Mouse (Mus musculus) layer of hippocampus, adult 2 months (tissue): ENCODE data around the gene Nr2f6. TPM values are rescaled to one million over a fixed set of nuclear protein-coding genes. Genes with fewer than 3 reads are reported as not detected.
A peak's percentile ranks its signal among the peaks of the same experiment; 100 is the strongest.

Experiments
- DNase-seq, 2 experiments: peaks; one replicate each; pipeline ENCODE4 v3.0.0; 2022; ENCODE audit warnings: low spot score in 2 of 2
- H3K27ac ChIP-seq: fragments of 200-600 bp; 2 replicates; pipeline ENCODE4 v1.8.1; 2022
- H3K4me3 ChIP-seq: fragments of 200-600 bp; 2 replicates; pipeline ENCODE4 v1.8.1; 2022; ENCODE audit warnings: mild to moderate bottlenecking
- CTCF ChIP-seq: fragments of 200-600 bp; conservative IDR thresholded peaks from 2 replicates; pipeline ENCODE4 v1.8.1; 2022; ENCODE audit warnings: antibody characterized with exemption, mild to moderate bottlenecking, moderate library complexity
- long read RNA-seq, 2 experiments: library from polyadenylated mRNA; stranded (forward); transcript quantifications; one replicate each; pipeline ENCODE4 v2.0.0; 2021; ENCODE audit warnings: borderline mapping rate in 2 of 2
- total RNA-seq, 2 experiments: library from RNA; stranded (reverse); gene quantifications; 2 replicates each; pipeline ENCODE4 v1.2.3; 2021

Nr2f6 gene
- total RNA-seq: 10 to 100 TPM; 41.9 TPM
- long read RNA-seq, experiment 1, transcript Nr2f6-201 (4 exons, 2,218 nt): major isoform, 66 of 230 reads
- long read RNA-seq, experiment 1, partial matches to known transcripts: 8 of 230 reads
- long read RNA-seq, experiment 1, other reads (novel, unspliced or antisense): 156 of 230 reads
- long read RNA-seq, experiment 2, transcript Nr2f6-201 (4 exons, 2,218 nt): major isoform, 96 of 244 reads
- long read RNA-seq, experiment 2, partial matches to known transcripts: 6 of 244 reads
- long read RNA-seq, experiment 2, other reads (novel, unspliced or antisense): 142 of 244 reads

DNA sequence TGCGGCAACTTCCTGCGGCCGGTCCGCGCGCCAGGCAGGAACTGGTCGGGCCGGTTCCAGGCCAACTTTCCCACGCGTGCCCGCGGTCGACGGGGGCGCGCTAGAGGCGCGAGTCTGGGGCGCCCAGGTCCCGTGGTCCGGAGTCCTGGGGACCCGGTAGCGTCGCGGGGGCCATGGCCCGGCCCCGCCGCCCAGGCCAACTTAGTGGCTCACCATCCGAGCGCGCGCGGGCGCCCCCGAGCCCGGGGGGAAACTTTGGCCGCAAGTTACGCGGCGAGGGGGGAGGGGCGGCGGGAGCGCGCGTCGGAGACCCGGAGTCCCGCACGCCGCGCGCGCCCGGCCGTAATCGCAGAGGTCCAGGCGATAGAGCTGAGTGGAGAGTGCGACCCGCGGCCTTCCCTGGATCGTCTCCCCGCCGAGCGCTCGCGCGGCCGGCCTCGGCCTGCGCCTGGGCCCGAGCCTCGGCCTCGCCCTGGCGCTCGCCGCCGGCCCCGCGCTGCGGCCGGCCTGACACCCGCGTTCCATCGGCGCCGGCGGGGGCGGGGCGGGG, at the start of gene Nr2f6:
Gene Nr2f6, minus strand, starts transcription at position 540 of the 550 bp plus-strand sequence.
- Histone ChIP-seq H3K27ac (peak within 1 kb of the TSS; percentile 94), H3K4me3 (peak within 1 kb of the TSS; percentile 91)
- TF ChIP-seq CTCF: no peak
- no peak for DNase-seq

DNA sequence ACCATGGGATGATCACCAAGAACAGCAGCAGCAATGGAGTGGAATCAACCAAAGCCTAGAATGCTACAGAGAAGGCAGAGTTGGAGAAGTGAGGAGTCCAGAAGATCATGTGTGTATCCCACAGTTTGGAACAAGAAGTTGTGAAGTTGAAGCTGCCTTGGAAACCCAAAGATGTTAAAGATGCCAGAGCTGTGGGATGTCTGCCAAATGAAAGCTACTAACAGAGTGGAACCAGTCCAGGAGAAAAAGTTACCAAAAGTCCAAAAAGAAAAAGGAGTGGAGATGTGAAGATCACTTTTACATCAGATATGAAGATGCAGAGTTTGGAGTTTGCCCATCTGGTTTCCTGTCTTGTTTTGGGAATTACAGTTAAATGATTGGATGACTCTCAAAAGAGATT, 40.4 kb upstream of the Nr2f6 start:
- no peak for TF ChIP-seq CTCF
- no peak overlapping the region for H3K27ac ChIP-seq
- no peak overlapping the region for H3K4me3 ChIP-seq
- no peak for DNase-seq

DNA sequence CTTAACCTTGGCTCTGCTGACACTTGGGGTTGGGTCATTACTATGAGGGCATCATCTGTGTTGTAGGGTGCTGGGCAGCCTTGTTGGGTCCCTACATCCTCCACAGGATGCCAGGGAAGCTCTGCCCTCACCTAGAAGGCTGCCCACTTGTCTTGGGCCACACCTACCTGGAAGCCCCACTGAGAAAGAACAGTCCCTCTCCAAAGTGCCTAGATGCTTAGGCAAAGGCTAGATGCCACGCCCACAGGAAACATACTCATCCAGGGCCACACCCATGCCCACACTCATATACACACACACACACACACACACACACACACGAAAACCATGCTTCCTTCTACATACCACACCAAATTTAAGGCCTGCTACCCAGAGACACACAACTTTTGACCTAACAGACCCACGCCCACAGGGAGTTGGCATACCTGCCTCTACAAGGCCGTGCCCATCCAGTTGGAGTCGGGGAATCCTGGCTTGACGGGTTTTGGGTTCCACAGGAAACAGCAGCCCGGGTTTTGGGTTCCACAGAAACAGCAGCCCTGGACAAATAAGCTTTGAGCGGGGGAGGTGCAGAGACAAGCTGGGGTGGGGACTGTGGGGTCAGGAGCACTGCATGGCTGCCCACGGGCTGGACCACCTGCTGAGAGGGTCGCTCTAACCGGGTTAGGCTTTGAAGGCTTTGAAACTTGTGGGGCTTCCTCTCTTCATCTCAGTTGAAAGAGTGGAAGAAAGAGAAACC, 29.9 kb upstream of the Nr2f6 start:
- H3K27ac ChIP-seq: no peak overlapping the region
- no peak for TF ChIP-seq CTCF
- DNase-seq: no peak
- no peak overlapping the region for H3K4me3 ChIP-seq

DNA sequence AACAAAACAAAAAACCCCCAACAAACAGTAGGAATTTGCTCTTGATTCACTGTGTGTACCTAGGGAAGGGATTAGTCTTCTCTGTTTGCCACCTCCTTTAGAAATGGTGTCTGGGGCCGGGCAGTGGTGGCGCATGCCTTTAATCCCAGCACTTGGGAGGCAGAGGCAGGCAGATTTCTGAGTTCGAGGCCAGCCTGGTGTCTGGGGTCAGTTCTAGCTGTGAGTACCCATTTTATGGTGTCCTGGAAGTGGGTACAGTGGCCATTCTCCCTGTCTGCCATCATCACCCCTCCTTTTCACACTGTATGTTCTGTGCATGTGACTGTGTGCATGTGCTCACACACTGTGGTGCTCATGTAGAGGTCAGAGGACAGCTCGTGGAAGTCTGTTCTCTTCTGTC, 26.5 kb upstream of the Nr2f6 start:
- DNase-seq: no peak
- Histone ChIP-seq H3K4me3 (no peak overlapping the region), H3K27ac (no peak overlapping the region)
- no peak for TF ChIP-seq CTCF

DNA sequence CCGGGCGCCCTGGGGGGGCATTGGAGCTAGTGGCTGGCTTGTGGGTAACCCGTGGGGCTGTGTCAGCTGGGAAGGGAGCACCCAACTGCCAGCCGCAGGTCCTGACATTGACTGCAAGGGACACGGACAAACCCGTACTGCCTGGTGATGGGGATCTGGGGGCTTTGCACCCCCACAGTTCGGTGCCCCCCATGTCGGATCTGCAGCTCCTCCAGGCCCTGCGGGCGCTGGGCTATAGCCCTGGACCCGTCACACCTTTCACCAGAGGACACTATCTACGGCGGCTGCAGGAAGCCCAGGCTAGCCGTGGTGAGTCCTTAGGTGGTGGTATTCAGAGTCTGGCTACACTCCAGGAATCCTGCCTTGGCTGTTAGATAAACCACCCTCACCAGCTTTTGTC, 25.7 kb upstream of the Nr2f6 start:
- Histone ChIP-seq H3K27ac (no peak overlapping the region), H3K4me3 (no peak overlapping the region)
- no peak for TF ChIP-seq CTCF
- DNase-seq: no peak

DNA sequence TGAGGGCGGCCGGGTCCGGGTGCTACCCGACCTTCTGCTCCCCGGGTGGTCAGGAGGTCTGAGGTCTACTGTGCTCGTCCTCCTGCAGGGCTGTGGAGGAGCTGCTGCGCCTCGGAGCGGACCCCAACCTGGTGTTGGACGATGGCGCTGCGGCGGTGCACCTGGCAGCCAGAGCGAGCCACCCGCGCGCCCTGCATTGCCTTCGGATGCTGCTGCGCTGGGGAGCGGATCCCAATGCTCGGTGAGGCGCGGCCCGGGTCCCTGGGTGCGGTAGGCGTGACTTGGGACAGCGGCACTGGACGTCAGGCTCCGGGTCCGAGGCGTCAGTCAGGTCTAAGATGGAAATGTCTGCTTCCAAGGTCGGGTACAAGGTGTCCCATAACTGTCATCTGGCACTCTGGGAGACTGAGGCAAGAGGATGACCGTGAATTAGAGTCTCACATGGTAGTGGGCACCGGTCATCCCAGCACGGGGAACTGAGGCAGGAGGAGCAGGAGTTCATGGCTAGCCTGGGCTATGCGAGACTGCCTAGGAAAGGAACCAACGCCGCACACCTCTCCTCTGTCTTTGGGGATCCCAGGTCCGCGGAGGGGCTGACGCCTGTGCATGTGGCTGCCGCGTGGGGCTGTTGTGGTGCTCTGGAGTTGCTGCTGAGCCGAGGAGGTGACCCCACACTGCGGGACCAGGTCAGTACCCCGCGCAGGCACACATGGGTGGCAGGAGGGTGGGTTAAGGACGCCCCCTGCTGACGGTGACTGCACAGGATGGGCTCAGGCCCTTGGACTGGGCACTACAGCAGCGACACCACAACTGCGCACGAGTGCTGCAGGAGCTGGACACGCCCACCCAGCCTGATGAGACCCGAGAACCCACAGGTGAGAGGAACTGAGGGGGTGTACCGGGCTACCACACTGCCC, 24.6 kb upstream of the Nr2f6 start:
- DNase-seq: no peak
- peak; percentile 72 for TF ChIP-seq CTCF
- H3K4me3 ChIP-seq: peak overlapping the region; percentile 52
- H3K27ac ChIP-seq: no peak overlapping the region

DNA sequence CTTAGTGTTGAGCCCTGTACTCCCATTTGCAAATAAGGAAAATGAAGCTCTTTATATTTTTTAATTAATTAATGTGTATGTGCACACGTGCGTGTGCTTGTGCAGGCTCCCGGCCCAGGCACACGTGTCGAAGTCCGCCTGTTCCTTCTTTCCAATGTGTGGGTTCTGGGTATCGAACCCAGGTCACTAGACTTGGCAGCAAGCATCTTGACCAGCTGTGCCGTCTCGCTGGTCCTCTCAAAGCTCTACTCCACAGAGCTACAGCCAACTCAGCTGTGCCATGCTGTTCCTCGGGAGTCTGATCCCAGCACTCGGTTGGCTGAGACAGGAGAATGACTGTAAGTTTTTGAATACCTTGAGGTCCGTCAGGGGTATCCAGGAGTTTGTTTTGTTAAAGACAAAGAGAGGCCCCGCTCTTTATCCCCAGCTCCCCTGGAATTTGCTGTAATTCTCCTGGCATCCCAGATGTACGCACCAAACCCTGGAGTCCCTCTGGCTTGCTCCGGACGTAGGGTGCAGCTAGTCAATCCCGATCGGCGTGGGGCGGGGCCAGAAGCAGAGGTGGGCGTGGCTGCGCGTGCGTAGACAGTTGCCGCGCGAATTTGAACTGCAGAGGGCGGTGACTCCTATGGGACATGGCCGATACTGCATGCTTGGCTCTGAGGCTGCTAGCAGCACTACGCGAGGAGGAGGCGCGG, 23.8 kb upstream of the Nr2f6 start, which contains the start of gene Ankle1:
Gene Ankle1, plus strand, starts transcription at position 610 of the 698 bp plus-strand sequence.
- H3K27ac ChIP-seq: peak within 1 kb of the TSS; percentile 58; the same call in 1 of the 2 replicates
- peak; percentile 89 to 93 for DNase-seq
- H3K4me3 ChIP-seq: peak within 1 kb of the TSS; percentile 52
- peak; percentile 83 for TF ChIP-seq CTCF

DNA sequence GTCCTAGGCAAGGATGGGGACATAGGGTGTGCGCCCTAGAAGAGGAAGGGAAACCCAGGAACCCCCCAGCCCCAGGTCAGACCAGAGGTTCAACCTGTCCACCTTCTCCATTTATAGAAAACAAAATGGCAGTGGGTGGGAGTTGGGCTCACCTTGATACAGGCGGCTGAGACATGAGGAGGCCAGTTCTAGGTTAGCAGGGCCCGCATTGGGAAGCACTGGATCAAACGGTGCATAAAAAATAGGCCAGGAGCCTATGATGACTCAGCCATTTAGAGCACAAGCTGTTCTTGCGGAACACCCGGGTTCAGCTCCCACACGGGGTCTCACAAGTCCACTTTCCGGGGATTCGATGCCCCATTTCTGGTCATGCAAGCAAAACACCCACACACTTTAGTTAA, 23.2 kb upstream of the Nr2f6 start:
- no peak for TF ChIP-seq CTCF
- H3K4me3 ChIP-seq: no peak overlapping the region
- DNase-seq: no peak
- no peak overlapping the region; the same call in 1 of the 2 replicates for H3K27ac ChIP-seq

DNA sequence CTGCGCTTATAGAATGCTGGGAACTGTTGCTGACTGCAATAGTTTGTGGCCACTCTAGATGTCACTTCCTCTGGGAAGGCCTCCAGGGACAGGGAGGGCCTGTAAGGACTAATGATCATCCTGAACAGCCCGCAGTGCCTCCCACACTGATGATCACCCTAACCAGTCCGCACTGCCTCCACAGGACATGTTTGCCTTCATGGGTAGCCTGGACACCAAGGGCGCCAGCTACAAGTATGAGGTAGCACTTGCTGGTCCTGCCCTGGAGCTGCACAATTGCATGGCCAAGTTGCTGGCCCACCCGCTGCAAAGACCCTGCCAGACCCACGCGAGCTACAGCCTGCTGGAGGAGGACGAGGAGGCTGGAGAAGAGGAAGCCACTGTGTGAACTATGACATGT, 22.3 kb upstream of the Nr2f6 start:
- H3K4me3 ChIP-seq: no peak overlapping the region
- no peak overlapping the region for H3K27ac ChIP-seq
- no peak for TF ChIP-seq CTCF
- no peak for DNase-seq

DNA sequence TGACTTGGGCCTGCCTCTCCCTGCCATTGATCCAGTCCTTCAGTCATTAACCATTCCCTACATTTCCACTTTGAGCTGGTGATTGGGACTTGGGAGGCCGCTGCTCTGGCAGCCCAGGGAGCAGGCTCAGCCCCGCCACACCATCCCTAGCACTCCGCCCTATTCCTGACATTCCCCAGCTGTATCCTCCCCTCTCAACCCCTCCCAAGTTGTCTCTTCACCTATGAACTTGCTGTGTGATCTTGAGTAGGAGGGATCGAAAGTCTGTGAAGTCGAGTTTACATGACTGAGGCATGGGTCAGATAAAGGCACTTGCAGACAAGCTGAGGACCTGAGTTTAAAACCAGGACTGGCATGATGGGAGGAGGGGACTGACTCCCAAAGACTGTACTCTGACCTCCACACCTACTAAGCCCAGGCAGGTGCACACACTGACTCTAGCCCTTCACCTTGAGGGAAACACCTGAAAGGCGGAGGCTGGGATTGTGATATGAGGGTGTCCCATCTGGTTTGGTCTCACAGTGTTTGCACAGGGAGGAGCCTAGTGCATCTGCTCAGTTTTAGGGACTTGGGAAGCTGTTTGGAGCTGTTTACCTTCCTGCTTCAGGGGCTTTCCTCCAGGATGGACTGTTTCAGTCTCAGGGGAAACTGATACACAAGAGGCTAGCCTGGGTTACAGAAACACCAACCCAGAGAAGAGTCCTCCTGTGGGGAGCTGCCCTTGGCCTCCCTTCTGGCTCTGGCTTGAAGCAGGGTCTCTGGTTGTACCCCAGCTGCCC, 21.5 kb upstream of the Nr2f6 start:
- no peak overlapping the region for H3K4me3 ChIP-seq
- no peak overlapping the region for H3K27ac ChIP-seq
- no peak for TF ChIP-seq CTCF
- DNase-seq: no peak

DNA sequence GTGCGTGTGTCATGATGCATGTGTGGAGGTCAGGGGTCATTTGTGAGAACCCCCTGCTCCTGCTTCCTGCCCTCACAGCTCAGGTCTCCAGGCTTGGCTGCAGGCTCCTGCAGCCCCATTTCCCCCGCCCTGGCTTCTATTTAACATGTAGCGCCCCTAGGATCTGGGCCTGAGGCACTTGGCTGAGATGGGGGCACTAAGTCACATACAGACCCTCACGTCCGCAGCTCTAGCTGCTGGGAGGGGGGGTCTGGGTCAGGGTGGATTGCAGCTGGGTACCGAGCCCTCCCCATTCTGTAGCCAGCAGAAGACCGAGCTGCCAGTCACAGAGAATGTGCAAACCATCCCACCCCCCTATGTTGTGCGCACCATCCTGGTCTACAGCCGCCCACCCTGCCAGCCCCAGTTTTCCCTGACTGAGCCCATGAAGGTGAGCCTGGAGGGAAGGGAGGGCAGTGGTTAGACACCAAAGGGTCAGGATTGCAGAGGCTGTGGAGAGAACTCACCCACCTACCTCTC, 20.7 kb upstream of the Nr2f6 start:
- DNase-seq: no peak
- Histone ChIP-seq H3K4me3 (no peak overlapping the region), H3K27ac (no peak overlapping the region)
- no peak for TF ChIP-seq CTCF
